Mouse (Mus musculus) heart, embryonic 14.5 days (tissue): ENCODE measurements around the gene Inafm2. TPM values are rescaled to one million over a fixed set of nuclear protein-coding genes. Genes with fewer than 3 reads are reported as not detected.

Experiments
- ATAC-seq: fragments of 200-750 bp; cut with Nextera tagmentation; 2 replicates; pipeline ENCODE4 v1.8.0; 2017; ENCODE audit warnings: low read depth, moderate TSS enrichment; ENCODE audit not compliant: insufficient number of reproducible peaks, insufficient read depth, low FRiP score
- H3K27ac ChIP-seq, 2 experiments: fragments of 200-500 bp in 1 of 2; fragments of 300-500 bp in 1 of 2; sonication (generic) in 1 of 2; replicated peaks in 1 of 2; 2 replicates each; pipeline ENCODE4 v1.5.1; 2012 to 2014; ENCODE audit warnings: low read depth in 2 of 2, low read length in 2 of 2, control low read depth in 1 of 2, mild to moderate bottlenecking in 1 of 2, mixed read lengths in 1 of 2; ENCODE audit not compliant: control insufficient read depth in 1 of 2, insufficient read depth in 1 of 2
- H3K27me3 ChIP-seq: fragments of 300-500 bp; sonication (generic); 2 replicates; pipeline ENCODE4 v1.6.1; 2014; ENCODE audit warnings: mild to moderate bottlenecking, low read length, control low read depth; ENCODE audit not compliant: control insufficient read depth, insufficient read depth
- H3K36me3 ChIP-seq: fragments of 300-500 bp; sonication (generic); 2 replicates; pipeline ENCODE4 v1.6.1; 2014; ENCODE audit warnings: mild to moderate bottlenecking, control low read depth, low read length, mixed read lengths; ENCODE audit not compliant: control insufficient read depth, insufficient read depth
- H3K4me1 ChIP-seq, 2 experiments: fragments of 200-500 bp in 1 of 2; fragments of 300-500 bp in 1 of 2; sonication (generic) in 1 of 2; 2 replicates each; pipeline ENCODE4 v1.6.1; 2012 to 2014; ENCODE audit warnings: low read length in 2 of 2, control low read depth in 1 of 2, mixed read lengths in 1 of 2; ENCODE audit not compliant: control insufficient read depth in 2 of 2, insufficient read depth in 2 of 2
- H3K4me2 ChIP-seq: fragments of 300-500 bp; sonication (generic); 2 replicates; pipeline ENCODE4 v1.6.1; 2014; ENCODE audit warnings: mild to moderate bottlenecking, low read length
- H3K4me3 ChIP-seq, 2 experiments: fragments of 200-500 bp in 1 of 2; fragments of 300-500 bp in 1 of 2; sonication (generic) in 1 of 2; 2 replicates each; pipeline ENCODE4 v1.5.1; 2012 to 2014; ENCODE audit warnings: low read length in 2 of 2, mild to moderate bottlenecking in 2 of 2, control low read depth in 1 of 2, low read depth in 1 of 2, moderate library complexity in 1 of 2; ENCODE audit not compliant: control insufficient read depth in 1 of 2, insufficient read depth in 1 of 2
- H3K9ac ChIP-seq: fragments of 300-500 bp; sonication (generic); 2 replicates; pipeline ENCODE4 v1.6.1; 2014; ENCODE audit warnings: mild to moderate bottlenecking, low read length
- H3K9me3 ChIP-seq: fragments of 300-500 bp; sonication (generic); 2 replicates; pipeline ENCODE4 v1.6.1; 2016; ENCODE audit warnings: low read length, control low read depth; ENCODE audit not compliant: control insufficient read depth
- WGBS: fragments of 180-500 bp; shearing (Covaris S2); extraction: QIAGEN DNeasy Blood & Tissue Kit; methylation state at CpG from one replicate; pipeline ENCODE4 v1.1.7; 2014; 5-methylcytosine and 5-hydroxymethylcytosine counted together
- polyA plus RNA-seq: library from polyadenylated mRNA; unstranded; fragments of >200 nt; fragmentation: Nextera tagmentation; extraction: Ambion mirVana; gene quantifications from 2 replicates; pipeline ENCODE4 v1.2.1, GENCODE M21; 2014

The Inafm2 gene
- polyA plus RNA-seq, 1 experiment from 2014 or later: 64.4 TPM

DNA sequence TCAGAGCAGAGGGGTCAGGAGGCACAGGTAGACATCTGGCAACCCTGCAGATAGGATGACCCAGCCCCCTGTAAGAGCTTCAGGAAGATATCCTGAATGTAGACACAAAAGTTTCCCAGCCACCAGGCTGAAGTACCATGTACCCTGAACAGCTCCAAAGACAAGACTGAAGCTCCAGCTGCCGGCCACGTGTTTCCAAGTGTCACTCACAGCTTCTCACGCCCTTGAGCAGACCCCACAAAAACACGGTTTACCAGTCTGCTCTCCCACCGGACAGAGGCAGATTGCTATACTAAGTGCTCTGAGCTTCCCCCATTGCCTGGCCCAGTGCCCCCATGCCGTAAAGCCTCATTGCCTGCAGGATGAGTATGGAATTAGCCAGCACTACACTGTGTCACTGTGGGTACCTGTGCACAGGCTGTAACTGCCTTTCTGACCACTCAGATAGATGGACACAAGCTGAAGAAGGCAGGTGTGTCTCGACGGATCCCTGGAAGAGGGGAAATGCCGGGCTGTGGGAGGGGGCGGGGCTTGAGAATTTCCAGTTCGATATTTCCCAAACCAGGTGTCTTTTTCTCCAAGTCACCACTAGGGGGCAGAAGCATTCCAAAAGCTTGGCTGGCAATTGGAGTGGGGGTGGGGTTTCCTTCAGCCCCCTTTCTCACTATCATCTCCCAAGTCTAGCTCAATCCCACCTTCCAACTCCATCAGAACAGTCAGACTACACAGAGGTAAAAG, 18.7 kb downstream of the Inafm2 start:
- ATAC-seq: no peak
- H3K9ac ChIP-seq: 0 out of 2 replicates have a peak overlapping the region, but pooled peaks have one; percentile 27
- whole genome bisulfite sequencing: 23% methylated on average over 11 of the region's 11 CpGs
- H3K4me2 ChIP-seq: peak overlapping the region; percentile 9; the same call in 1 of the 2 replicates
- peak overlapping the region; percentile 12 to 39; a peak in 2 of 4 replicates for H3K27ac ChIP-seq
- H3K27me3 ChIP-seq: no peaks in the 10 kb centered on the region
- H3K9me3 ChIP-seq: no peaks in the 10 kb centered on the region
- H3K36me3 ChIP-seq: peaks cover 4% of the 10 kb centered on the region; the same call in 1 of the 2 replicates
- peaks cover 43 to 44% of the 10 kb centered on the region in 2 experiments for H3K4me1 ChIP-seq
- H3K4me3 ChIP-seq: no peak overlapping the region

DNA sequence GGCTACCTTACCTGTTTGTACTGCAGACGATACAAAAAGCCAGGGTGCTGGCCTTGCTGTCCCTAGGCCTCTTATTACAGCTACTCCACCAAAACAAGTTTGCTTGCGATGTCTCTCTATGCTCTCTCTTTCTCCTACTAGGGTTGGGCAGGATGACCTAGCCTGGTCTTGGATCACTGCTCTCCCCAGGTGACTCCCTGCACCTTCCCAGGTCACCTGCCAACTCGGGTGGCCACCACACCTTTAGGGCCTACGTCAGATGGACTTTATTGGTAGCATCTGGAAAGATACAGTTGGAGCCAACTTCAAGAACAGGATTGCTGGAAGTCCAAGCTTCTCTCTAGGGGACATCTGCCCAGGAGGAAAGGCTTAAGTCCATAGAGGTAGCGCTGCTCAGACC, 19.3 kb downstream of the Inafm2 start:
- Histone ChIP-seq H3K9ac (no peak overlapping the region), H3K36me3 (peaks cover 4% of the 10 kb centered on the region; the same call in 1 of the 2 replicates), H3K27me3 (no peaks in the 10 kb centered on the region), H3K4me2 (no peak overlapping the region), H3K27ac (no peak overlapping the region), H3K4me3 (no peak overlapping the region), H3K4me1 (peaks cover 41 to 43% of the 10 kb centered on the region in 2 experiments), H3K9me3 (no peaks in the 10 kb centered on the region)
- WGBS: 80% methylated on average over 5 of the region's 5 CpGs
- ATAC-seq: no peak

DNA sequence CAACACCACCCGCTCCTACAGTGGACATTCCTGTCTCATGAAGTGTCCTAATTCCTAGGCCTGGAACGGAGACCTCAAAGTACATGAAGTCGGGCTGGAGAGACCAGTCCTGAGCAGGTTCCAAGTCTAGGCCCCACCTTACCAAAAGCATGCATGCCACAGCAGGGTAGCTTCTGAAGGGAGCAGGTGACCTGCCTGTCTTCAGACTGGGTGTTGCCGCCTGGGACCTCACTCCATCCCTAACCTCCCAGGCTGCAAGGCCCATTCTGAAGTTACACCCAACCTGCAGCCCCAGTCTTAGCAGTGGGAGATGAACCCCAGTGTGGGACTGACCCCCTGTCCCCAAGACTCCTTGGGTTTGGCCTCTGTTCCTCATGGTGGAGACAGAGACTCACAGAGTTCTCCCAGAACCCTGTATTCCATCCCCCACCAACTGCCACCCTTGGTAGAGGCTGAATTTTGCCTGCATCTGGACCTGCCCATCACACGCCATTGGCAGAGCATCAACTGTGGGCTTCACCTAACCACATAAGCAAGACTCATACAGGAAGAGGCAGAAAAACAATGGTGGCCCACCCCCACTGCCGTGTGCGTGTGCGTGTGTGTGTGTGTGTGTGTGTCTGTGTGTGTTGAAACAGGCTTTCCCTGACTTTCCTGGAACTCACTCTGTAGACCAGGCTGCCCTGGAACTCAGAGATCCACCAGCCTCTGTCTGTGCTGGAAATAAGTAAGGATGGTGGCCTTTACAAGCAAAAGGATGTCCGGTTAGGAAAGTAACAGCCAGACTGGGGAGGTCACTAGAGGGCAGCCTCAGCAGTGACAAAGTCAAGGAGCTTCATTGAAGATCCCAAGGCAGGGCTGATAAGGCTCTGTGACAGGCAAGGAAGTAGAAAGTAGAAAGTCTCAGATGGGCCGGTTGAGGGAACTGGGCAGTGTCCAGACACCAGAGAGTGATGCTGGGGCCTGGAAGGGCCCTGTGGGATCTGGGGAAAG, 20.8 kb downstream of the Inafm2 start:
- no peak overlapping the region for H3K4me3 ChIP-seq
- H3K4me2 ChIP-seq: no peak overlapping the region
- H3K27me3 ChIP-seq: no peaks in the 10 kb centered on the region
- H3K4me1 ChIP-seq: peaks cover 28% of the 10 kb centered on the region in 2 experiments
- 68% methylated on average over 10 of the region's 10 CpGs for WGBS
- H3K9me3 ChIP-seq: no peaks in the 10 kb centered on the region
- H3K27ac ChIP-seq: no peak overlapping the region
- H3K9ac ChIP-seq: no peak overlapping the region
- no peaks in the 10 kb centered on the region for H3K36me3 ChIP-seq
- ATAC-seq: no peak

DNA sequence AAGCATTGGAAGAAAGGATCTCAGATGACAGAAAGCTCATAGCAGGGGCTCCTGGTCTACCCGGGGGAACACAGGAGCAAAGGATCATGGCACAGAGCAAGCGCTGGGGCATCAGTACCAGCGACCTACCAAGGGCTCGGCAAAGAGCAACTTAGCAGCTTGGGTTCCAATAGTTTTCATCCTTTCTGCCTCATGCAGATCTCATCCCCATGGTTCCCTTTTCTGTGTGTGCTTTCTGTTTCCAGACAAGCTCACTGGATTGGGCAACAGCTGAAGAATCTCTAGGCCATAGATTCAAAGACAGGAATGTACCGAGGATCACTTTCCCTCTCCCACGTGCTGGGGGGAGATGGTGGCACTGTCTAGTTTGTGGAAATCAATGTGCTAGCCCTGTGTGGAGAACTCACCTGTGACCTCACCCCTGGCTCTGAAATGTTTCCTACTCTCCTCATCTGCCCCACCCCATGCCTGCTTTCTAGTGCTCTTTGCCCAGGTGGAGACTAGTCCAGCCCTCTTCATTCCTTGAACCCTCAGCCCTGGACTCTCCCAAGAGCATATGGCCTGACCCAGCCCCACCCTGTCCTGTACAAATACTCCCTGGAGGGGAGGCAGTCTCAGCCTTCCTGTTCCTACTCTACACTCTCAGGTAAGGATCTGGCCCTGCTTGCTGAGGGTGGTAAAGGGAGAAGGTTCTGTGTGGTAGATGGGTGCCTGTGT, 26.8 kb downstream of the Inafm2 start, which contains the start of gene Phgr1:
Gene Phgr1, plus strand, starts transcription at position 612 of the 717 bp plus-strand sequence.
- peaks cover 0 to 4% of the 10 kb centered on the region in 2 experiments; a peak in 1 of 4 replicates for H3K4me1 ChIP-seq
- no peak within 1 kb of the TSS for H3K4me3 ChIP-seq
- H3K36me3 ChIP-seq: no peaks in the 10 kb centered on the region
- no peaks in the 10 kb centered on the region for H3K9me3 ChIP-seq
- no peak within 1 kb of the TSS for H3K4me2 ChIP-seq
- WGBS: 72% methylated on average over 6 of the region's 6 CpGs
- H3K27ac ChIP-seq: no peak within 1 kb of the TSS
- no peak within 1 kb of the TSS for H3K9ac ChIP-seq
- H3K27me3 ChIP-seq: no peaks in the 10 kb centered on the region
- no peak for ATAC-seq

DNA sequence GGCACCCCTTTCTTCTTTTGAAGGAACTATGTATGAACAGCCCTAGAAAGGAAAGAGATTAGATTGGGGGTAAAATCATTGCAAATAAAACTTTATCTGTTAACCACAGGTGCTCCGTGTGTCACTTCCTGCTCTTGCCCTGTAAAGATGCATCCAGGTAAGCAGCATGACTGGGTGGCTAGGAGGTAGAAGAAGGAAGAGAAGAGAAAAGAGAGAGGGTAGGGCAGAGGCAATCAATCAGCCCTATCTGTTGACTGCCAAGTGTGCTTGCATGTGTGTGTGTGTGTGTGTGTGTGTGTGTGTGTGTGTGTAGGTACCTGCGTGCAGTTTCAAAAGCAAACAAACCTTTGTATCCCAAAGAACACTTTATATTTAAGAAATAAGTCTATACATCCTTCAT, 29.0 kb downstream of the Inafm2 start:
- ATAC-seq: no peak
- Histone ChIP-seq H3K4me1 (peaks cover 3 to 10% of the 10 kb centered on the region in 2 experiments; a peak in 3 of 4 replicates), H3K4me3 (no peak overlapping the region), H3K27ac (no peak overlapping the region), H3K36me3 (no peaks in the 10 kb centered on the region), H3K9ac (no peak overlapping the region), H3K4me2 (no peak overlapping the region), H3K27me3 (no peaks in the 10 kb centered on the region), H3K9me3 (no peaks in the 10 kb centered on the region)
- 75% methylated on average over 2 of the region's 2 CpGs for WGBS

DNA sequence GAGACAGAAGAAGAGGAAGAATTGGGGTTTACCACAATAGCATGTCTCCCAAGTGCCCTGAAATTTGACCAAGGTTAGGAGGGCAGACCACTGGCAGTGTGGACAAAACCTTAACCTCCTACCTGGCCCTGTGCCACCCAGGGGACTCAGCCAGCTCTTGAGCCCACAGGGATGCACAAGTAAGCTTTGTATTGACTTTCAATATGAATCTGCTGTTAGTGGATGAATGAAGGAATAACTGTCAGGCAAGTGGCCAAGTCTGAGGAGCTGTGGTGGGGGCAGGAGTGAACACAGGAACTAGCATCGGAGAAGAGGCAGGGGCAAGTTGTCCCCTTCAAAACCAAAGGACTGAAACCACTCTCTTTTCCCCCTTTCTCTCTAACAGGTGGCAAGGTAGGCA, 29.8 kb downstream of the Inafm2 start:
- Histone ChIP-seq H3K27ac (no peak overlapping the region), H3K4me1 (peaks cover 3 to 14% of the 10 kb centered on the region in 2 experiments; a peak in 3 of 4 replicates), H3K36me3 (no peaks in the 10 kb centered on the region), H3K4me2 (no peak overlapping the region), H3K27me3 (peaks cover 3% of the 10 kb centered on the region; the same call in 1 of the 2 replicates), H3K9me3 (no peaks in the 10 kb centered on the region), H3K9ac (no peak overlapping the region), H3K4me3 (no peak overlapping the region)
- ATAC-seq: no peak
- 25% methylated on average over 1 of the region's 1 CpGs for WGBS

DNA sequence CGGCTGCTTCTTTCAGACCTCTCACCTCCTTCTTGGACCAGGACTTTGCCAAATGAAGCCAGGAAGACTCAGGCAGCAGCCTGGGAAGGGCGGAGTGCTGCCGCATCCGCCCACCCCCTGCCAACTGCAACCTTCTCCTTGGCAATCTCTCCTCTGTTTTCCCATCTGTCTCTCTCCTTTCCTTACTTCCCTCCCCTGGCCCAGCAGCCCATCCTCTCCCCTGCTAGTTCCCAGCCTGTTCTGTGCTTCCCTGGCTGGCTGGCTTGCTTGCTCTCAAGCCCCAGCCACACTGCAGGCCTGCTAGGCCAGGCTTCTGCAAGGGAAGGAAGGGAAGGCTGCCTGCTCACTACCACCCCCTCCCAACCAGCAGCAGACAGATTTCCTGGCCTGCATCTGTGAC, 30.3 kb downstream of the Inafm2 start:
- Histone ChIP-seq H3K9me3 (no peaks in the 10 kb centered on the region), H3K27ac (peak overlapping the region in 1 of 2 experiments; percentile 33; a peak in 2 of 4 replicates), H3K4me1 (peaks cover 3 to 14% of the 10 kb centered on the region in 2 experiments; a peak in 3 of 4 replicates), H3K36me3 (no peaks in the 10 kb centered on the region), H3K4me2 (no peak overlapping the region), H3K4me3 (no peak overlapping the region), H3K9ac (no peak overlapping the region), H3K27me3 (peaks cover 3% of the 10 kb centered on the region; the same call in 1 of the 2 replicates)
- ATAC-seq: no peak
- WGBS: 46% methylated on average over 3 of the region's 4 CpGs
